Mouse (Mus musculus) brain, embryonic 14.5 days (tissue): ENCODE results near the gene Atrnl1.

Experiments used
- CTCF ChIP-seq: fragments of 200-500 bp; IDR thresholded peaks from 2 replicates; pipeline ENCODE4 v1.5.1; 2012; ENCODE audit warnings: inconsistent platforms, mild to moderate bottlenecking, moderate library complexity, borderline replicate concordance; ENCODE audit not compliant: insufficient read depth, insufficient read length; ENCODE audit errors: extremely low read depth
- POLR2A ChIP-seq: fragments of 200-500 bp; IDR thresholded peaks from 2 replicates; pipeline ENCODE4 v1.6.1; 2012; ENCODE audit warnings: mild to moderate bottlenecking, inconsistent platforms, borderline replicate concordance; ENCODE audit not compliant: poor library complexity, insufficient read depth, insufficient read length, severe bottlenecking; ENCODE audit errors: extremely low read depth

DNA sequence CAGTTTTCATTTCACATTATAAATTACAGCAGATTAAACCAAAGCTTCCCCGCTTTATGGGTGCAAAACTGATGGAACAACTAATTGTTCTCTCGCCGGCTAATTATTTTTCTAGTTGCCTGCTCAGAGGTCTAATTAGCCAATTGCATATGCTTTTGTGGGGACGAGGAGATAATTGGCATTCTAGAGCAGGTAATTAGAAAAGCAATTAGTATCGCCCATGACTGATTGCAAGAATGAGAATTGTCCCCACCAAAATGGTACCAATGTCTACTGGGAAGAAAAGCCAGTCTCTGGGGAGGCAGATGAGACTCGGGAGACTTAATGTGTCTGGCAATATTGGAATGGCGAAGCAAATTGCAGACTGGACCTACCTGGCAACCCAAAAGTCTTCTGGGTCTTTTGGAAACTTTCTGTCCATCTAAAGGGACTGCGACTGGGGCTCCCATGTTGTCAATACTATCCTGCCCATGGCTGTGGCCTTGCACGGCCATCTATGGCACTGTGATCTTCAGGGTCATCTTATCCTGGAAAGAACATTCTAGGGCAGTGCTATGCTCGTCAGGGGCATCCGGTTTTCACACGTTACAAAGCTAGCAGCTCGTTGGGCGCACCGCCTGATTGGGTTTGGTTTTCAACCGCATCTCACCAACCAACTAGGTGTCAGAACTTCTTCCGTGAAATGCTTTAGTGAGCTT is 377.0 kb downstream of the Atrnl1 start:
- TF ChIP-seq CTCF: no peak
- no peak for TF ChIP-seq POLR2A
